Mouse (Mus musculus) ES-Bruce4 (cell line): ENCODE results near the gene Trmt61a. TPM values are rescaled to one million over a fixed set of nuclear protein-coding genes. Genes with fewer than 3 reads are reported as not detected.

Experiments used
- H3K27ac ChIP-seq: 2 replicates; pipeline ENCODE4 v1.5.1; 2012; ENCODE audit warnings: low read length, inconsistent platforms; ENCODE audit not compliant: insufficient read depth
- H3K27me3 ChIP-seq: 2 replicates; pipeline ENCODE4 v1.6.1; 2012; ENCODE audit warnings: mild to moderate bottlenecking, low read length, inconsistent platforms; ENCODE audit not compliant: control insufficient read depth, poor library complexity, insufficient read depth, severe bottlenecking
- H3K36me3 ChIP-seq: 2 replicates; pipeline ENCODE4 v1.6.1; 2012; ENCODE audit warnings: inconsistent platforms, mild to moderate bottlenecking, low read length, moderate library complexity; ENCODE audit not compliant: control insufficient read depth, poor library complexity, insufficient read depth, severe bottlenecking
- H3K4me1 ChIP-seq: one replicate; pipeline ENCODE4 v1.8.1; 2011; ENCODE audit warnings: low read length; ENCODE audit not compliant: control insufficient read depth, insufficient read depth
- H3K4me3 ChIP-seq: 2 replicates; pipeline ENCODE4 v1.5.1; 2011; ENCODE audit warnings: low read depth, mild to moderate bottlenecking, low read length
- H3K9ac ChIP-seq: 2 replicates; pipeline ENCODE4 v1.6.1; 2012; ENCODE audit warnings: low read depth, mild to moderate bottlenecking, inconsistent platforms; ENCODE audit not compliant: poor library complexity, severe bottlenecking
- H3K9me3 ChIP-seq: replicated peaks from 2 replicates; pipeline ENCODE4 v1.6.1; 2012; ENCODE audit warnings: mild to moderate bottlenecking, low read length, inconsistent platforms; ENCODE audit not compliant: control insufficient read depth, poor library complexity, insufficient read depth, severe bottlenecking
- CTCF ChIP-seq: IDR thresholded peaks from one replicate; pipeline ENCODE4 v1.8.1; 2011; ENCODE audit warnings: low read depth, low read length
- EP300 ChIP-seq: IDR thresholded peaks from 2 replicates; pipeline ENCODE4 v1.6.1; 2011; ENCODE audit warnings: low read depth, low read length; ENCODE audit not compliant: insufficient read depth
- POLR2A ChIP-seq: IDR thresholded peaks from one replicate; pipeline ENCODE4 v1.8.1; 2011; ENCODE audit warnings: low read length; ENCODE audit not compliant: insufficient read depth
- polyA plus RNA-seq: library from polyadenylated mRNA; stranded (reverse); fragments of >200 nt; gene quantifications from 2 replicates; pipeline ENCODE4 v1.2.4, GENCODE M21; 2011; ENCODE audit warnings: low read depth; ENCODE audit not compliant: missing spikeins, insufficient read depth, insufficient read length

Trmt61a gene
- polyA plus RNA-seq, 1 experiment = 13.0 TPM

- Histone ChIP-seq H3K4me3 (no peak overlapping the region), H3K27me3 (no peaks in the 10 kb centered on the region), H3K9ac (no peak overlapping the region), H3K9me3 (no peaks in the 10 kb centered on the region), H3K27ac (no peak overlapping the region), H3K36me3 (no peaks in the 10 kb centered on the region), H3K4me1 (no peaks in the 10 kb centered on the region)
- TF ChIP-seq EP300 = no peak
- no peak for TF ChIP-seq POLR2A
Observed at GRCm38 (mm10) chr12:111682806-111683205, 4.9 kb downstream of the Trmt61a start.

- Histone ChIP-seq H3K36me3 (no peaks in the 10 kb centered on the region), H3K9ac (no peak overlapping the region), H3K4me1 (peaks cover 2% of the 10 kb centered on the region), H3K9me3 (no peaks in the 10 kb centered on the region), H3K27ac (no peak overlapping the region), H3K27me3 (no peaks in the 10 kb centered on the region), H3K4me3 (no peak overlapping the region)
- TF ChIP-seq POLR2A = no peak
- no peak for TF ChIP-seq EP300
- TF ChIP-seq CTCF = no peak
Observed at GRCm38 (mm10) chr12:111686390-111686789, 8.5 kb downstream of the Trmt61a start.

- Histone ChIP-seq H3K36me3 (no peaks in the 10 kb centered on the region), H3K4me3 (no peak overlapping the region), H3K4me1 (peaks cover 2% of the 10 kb centered on the region), H3K27ac (no peak overlapping the region), H3K9ac (no peak overlapping the region), H3K27me3 (no peaks in the 10 kb centered on the region), H3K9me3 (no peaks in the 10 kb centered on the region)
- no peak for TF ChIP-seq POLR2A
- TF ChIP-seq EP300 = no peak
- no peak for TF ChIP-seq CTCF
Observed at GRCm38 (mm10) chr12:111687350-111688068, 9.6 kb downstream of the Trmt61a start.

DNA sequence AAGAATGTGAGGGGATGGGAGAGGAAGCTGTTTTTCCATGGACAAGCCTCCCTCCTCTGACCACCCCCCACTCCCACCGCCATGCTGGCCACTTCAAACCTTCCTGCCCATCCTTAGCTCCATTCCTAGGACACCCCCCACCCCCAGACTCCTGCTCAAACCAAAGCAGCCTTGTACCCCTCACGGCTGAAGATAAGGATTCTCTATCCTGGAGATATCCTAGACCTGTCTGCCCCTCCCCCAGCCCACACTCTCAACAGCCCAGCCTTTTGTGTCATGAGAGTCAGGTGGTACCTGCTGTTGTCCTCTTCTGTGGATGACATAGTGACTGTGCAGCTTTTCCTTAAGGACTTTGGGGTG, 10.1 kb downstream of the Trmt61a start:
- Histone ChIP-seq H3K27ac (no peak overlapping the region), H3K9ac (no peak overlapping the region), H3K9me3 (no peaks in the 10 kb centered on the region), H3K4me3 (no peak overlapping the region), H3K4me1 (peaks cover 6% of the 10 kb centered on the region), H3K27me3 (no peaks in the 10 kb centered on the region), H3K36me3 (no peaks in the 10 kb centered on the region)
- no peak for TF ChIP-seq POLR2A
- no peak for TF ChIP-seq CTCF
- no peak for TF ChIP-seq EP300

DNA sequence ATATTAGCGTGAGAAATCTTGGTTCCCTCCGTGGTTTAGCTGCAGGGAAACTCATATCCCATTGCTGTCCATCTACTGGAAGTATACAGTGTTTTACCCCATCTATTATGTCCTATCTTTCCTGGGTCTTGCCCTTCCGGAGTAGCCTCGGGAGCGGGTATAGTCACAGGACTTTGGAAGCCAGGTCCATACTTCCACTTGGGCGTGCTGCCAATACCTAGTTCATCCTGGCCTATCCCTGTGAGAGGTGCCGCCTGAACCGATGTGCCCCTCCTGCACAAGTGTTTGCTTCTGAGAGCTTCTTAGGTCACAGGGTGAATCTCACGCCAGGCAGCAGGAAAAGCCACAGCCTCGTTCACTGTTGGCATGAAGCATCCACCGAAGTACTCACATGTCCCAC, 11.5 kb downstream of the Trmt61a start:
- Histone ChIP-seq H3K9me3 (no peaks in the 10 kb centered on the region), H3K4me3 (no peak overlapping the region), H3K36me3 (no peaks in the 10 kb centered on the region), H3K27ac (no peak overlapping the region), H3K4me1 (peaks cover 7% of the 10 kb centered on the region), H3K27me3 (no peaks in the 10 kb centered on the region), H3K9ac (no peak overlapping the region)
- no peak for TF ChIP-seq EP300
- no peak for TF ChIP-seq POLR2A
- TF ChIP-seq CTCF = no peak

- Histone ChIP-seq H3K9me3 (no peaks in the 10 kb centered on the region), H3K9ac (no peak overlapping the region), H3K27me3 (no peaks in the 10 kb centered on the region), H3K4me1 (peaks cover 11% of the 10 kb centered on the region), H3K27ac (no peak overlapping the region), H3K36me3 (no peaks in the 10 kb centered on the region), H3K4me3 (no peak overlapping the region)
- TF ChIP-seq EP300 = no peak
- no peak for TF ChIP-seq POLR2A
- TF ChIP-seq CTCF = no peak
Observed at GRCm38 (mm10) chr12:111691346-111691872, 13.5 kb downstream of the Trmt61a start.
